Mouse (Mus musculus) spleen, embryonic (tissue): Measurements from ENCODE around the gene Dot1l.

Experiments
- CTCF ChIA-PET: fragments of 350-600 bp; sonication (Branson Sonifier 250); formaldehyde crosslinking; loops from one replicate; lab custom pipeline; 2022; lab: Charles Lee

The Dot1l gene

GRCm38 (mm10) chr10:80827870-80828420, 72.9 kb downstream of the Dot1l start:
- CTCF ChIA-PET = interaction anchor here (1.1 kb wide), 1 partner anchor 50 kb away, joined by 3 read pairs; no protein-coding TSS in a partner anchor

GRCm38 (mm10) chr10:80828587-80828986, 73.6 kb downstream of the Dot1l start:
- CTCF ChIA-PET = interaction anchor here (1.1 kb wide), 1 partner anchor 49 kb away, joined by 3 read pairs; no protein-coding TSS in a partner anchor

GRCm38 (mm10) chr10:80829359-80830278, 74.6 kb downstream of the Dot1l start:
- CTCF ChIA-PET = interaction anchor here (1.1 kb wide), 1 partner anchor 48 kb away, joined by 3 read pairs; no protein-coding TSS in a partner anchor

- CTCF ChIA-PET = no interaction called here
Observed at GRCm38 (mm10) chr10:80831136-80831535, 76.1 kb downstream of the Dot1l start.

- CTCF ChIA-PET = no interaction called here
Observed at GRCm38 (mm10) chr10:80832818-80833217, 77.8 kb downstream of the Dot1l start.

- CTCF ChIA-PET = no interaction called here
Observed at GRCm38 (mm10) chr10:80835617-80836016, 80.6 kb downstream of the Dot1l start.

GRCm38 (mm10) chr10:80836949-80837379, 82.0 kb downstream of the Dot1l start:
- CTCF ChIA-PET = interaction anchor here (0.6 kb wide), 1 partner anchor 11 kb away, joined by 16 read pairs; no protein-coding TSS in a partner anchor

- CTCF ChIA-PET = no interaction called here
Observed at GRCm38 (mm10) chr10:80837827-80838226, 82.8 kb downstream of the Dot1l start.

- CTCF ChIA-PET = no interaction called here
Observed at GRCm38 (mm10) chr10:80838346-80838912, 83.4 kb downstream of the Dot1l start.

GRCm38 (mm10) chr10:80839848-80840247, 84.8 kb downstream of the Dot1l start:
- CTCF ChIA-PET = no interaction called here

GRCm38 (mm10) chr10:80841685-80842084, 86.7 kb downstream of the Dot1l start:
- CTCF ChIA-PET = no interaction called here

- CTCF ChIA-PET = no interaction called here
Observed at GRCm38 (mm10) chr10:80842334-80842733, 87.3 kb downstream of the Dot1l start.

GRCm38 (mm10) chr10:80843087-80843930, 88.3 kb downstream of the Dot1l start:
- CTCF ChIA-PET = no interaction called here

GRCm38 (mm10) chr10:80843931-80844547, 89.0 kb downstream of the Dot1l start, which contains the start of gene Lingo3:
Lingo3 (minus strand) TSS chr10:80844039.
- CTCF ChIA-PET = interaction anchor here (0.6 kb wide), 1 partner anchor 19 kb away, joined by 4 read pairs; no protein-coding TSS in a partner anchor
